Mouse (Mus musculus) adrenal gland (tissue): Measurements from ENCODE around the gene Zfp710.
"Not testable (repeated sequence)": the region's sequence is repeated elsewhere in the genome, so short reads cannot be mapped to it uniquely, and the experiment has no call there.

ENCODE experiments used
- intact Hi-C: fragments of 180-260 bp; cut with DNase I; formaldehyde crosslinking; loops from one replicate; pipeline ENCODE4 v1.15.1; 2025

Gene Zfp710

GRCm38 (mm10) chr7:80026118-80026989 is 1.7 kb downstream of the Zfp710 start:
- intact Hi-C loops, result loop anchor here (2.0 kb wide), 1 partner anchor 52 kb away; no protein-coding TSS in a partner anchor

- intact Hi-C loops, result loop anchor here (2.0 kb wide), 1 partner anchor 52 kb away; no protein-coding TSS in a partner anchor
These were observed 2.5 kb downstream of the Zfp710 start for GRCm38 (mm10) chr7:80026990-80027635.

GRCm38 (mm10) chr7:80027636-80028417 is 3.2 kb downstream of the Zfp710 start:
- intact Hi-C loops, result loop anchor here (2.0 kb wide), 1 partner anchor 51 kb away; no protein-coding TSS in a partner anchor

GRCm38 (mm10) chr7:80028418-80028720 is 3.8 kb downstream of the Zfp710 start:
- intact Hi-C loops, result no loop called here

GRCm38 (mm10) chr7:80030009-80030408 is 5.4 kb downstream of the Zfp710 start:
- intact Hi-C loops, result no loop called here

GRCm38 (mm10) chr7:80030486-80030885 is 5.9 kb downstream of the Zfp710 start:
- intact Hi-C loops, result no loop called here

GRCm38 (mm10) chr7:80030987-80031386 is 6.4 kb downstream of the Zfp710 start:
- intact Hi-C loops, result no loop called here

GRCm38 (mm10) chr7:80031478-80031877 is 6.9 kb downstream of the Zfp710 start:
- intact Hi-C loops, result no loop called here

- intact Hi-C loops, result no loop called here
These were observed 7.8 kb downstream of the Zfp710 start for GRCm38 (mm10) chr7:80032216-80033052.

- intact Hi-C loops, result no loop called here
These were observed 8.6 kb downstream of the Zfp710 start for GRCm38 (mm10) chr7:80033064-80033717.

GRCm38 (mm10) chr7:80033771-80034170 is 9.2 kb downstream of the Zfp710 start:
- intact Hi-C loops, result no loop called here

GRCm38 (mm10) chr7:80035086-80035485 is 10.5 kb downstream of the Zfp710 start:
- intact Hi-C loops, result no loop called here

- intact Hi-C loops, result no loop called here
These were observed 11.1 kb downstream of the Zfp710 start for GRCm38 (mm10) chr7:80035748-80036147.

- intact Hi-C loops, result no loop called here
These were observed 15.1 kb downstream of the Zfp710 start for GRCm38 (mm10) chr7:80039699-80040098.

GRCm38 (mm10) chr7:80044170-80044569 is 19.6 kb downstream of the Zfp710 start:
- intact Hi-C loops, result no loop called here

- intact Hi-C loops, result no loop called here
These were observed 22.4 kb downstream of the Zfp710 start for GRCm38 (mm10) chr7:80047041-80047440.

GRCm38 (mm10) chr7:80049746-80050145 is 25.1 kb downstream of the Zfp710 start:
- intact Hi-C loops, result no loop called here

GRCm38 (mm10) chr7:80050382-80050781 is 25.8 kb downstream of the Zfp710 start:
- intact Hi-C loops, result not testable (repeated sequence)

GRCm38 (mm10) chr7:80051835-80052234 is 27.2 kb downstream of the Zfp710 start:
- intact Hi-C loops, result no loop called here

GRCm38 (mm10) chr7:80052261-80052660 is 27.6 kb downstream of the Zfp710 start:
- intact Hi-C loops, result no loop called here
